8 mouse cellular contexts compared by ENCODE assay signal in the genomic region with DNA sequence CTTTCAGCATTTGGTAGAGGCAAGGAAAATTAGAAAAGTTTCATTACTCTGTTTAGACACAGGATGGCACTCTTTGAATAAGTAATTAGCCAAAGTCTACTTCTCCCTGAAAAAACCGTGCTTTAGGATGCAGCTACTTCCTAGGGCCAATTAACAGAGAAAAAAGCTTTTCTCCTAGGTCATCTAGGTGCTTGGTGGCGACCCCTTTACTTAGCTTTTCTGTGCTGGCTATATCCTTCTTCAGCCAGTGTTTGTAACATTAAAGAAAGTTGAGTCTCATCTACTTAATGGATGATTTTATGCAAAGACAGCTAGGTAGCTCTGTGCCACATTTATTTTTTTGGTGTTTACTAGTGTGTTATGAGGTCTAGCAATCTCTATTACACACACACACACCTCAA. TPM values are rescaled to one million over a fixed set of nuclear protein-coding genes. Genes with fewer than 3 reads are reported as not detected.
DNase-seq lines count a peak whose midpoint lies in the region; ATAC-seq and TF ChIP-seq lines count a peak whose summit lies in the region.

No protein-coding gene starts in this region.

- H3K27me3 ChIP-seq in erythroblast, embryonic 14.5 days (ENCODE audit: control insufficient read depth), result no peaks in the 10 kb centered on the region; the same call in 1 of the 2 replicates
- H3K27me3 ChIP-seq in heart, postnatal 0 days (ENCODE audit: control insufficient read depth, insufficient read depth, low read length), result no peaks in the 10 kb centered on the region
- no peaks in the 10 kb centered on the region for H3K27me3 ChIP-seq in midbrain, embryonic 12.5 days

- H3K27ac ChIP-seq in heart, postnatal 0 days (ENCODE audit: low read depth), result peak overlapping the region; percentile 93
- H3K27ac ChIP-seq in midbrain, embryonic 12.5 days (replicated peaks), result 0 out of 2 replicates have a peak overlapping the region, but pooled peaks have one; percentile 39

- H3K4me2 ChIP-seq in heart, postnatal 0 days (ENCODE audit: low read depth, low read length), result peak overlapping the region; percentile 83
- H3K4me2 ChIP-seq in midbrain, embryonic 12.5 days (replicated peaks), result no peak overlapping the region

- peaks cover 25% of the 10 kb centered on the region for H3K4me1 ChIP-seq in erythroblast, embryonic 14.5 days (ENCODE audit: control insufficient read depth)
- H3K4me1 ChIP-seq in heart, postnatal 0 days (ENCODE audit: control insufficient read depth, insufficient read depth), result peaks cover 4% of the 10 kb centered on the region
- peaks cover 16% of the 10 kb centered on the region for H3K4me1 ChIP-seq in midbrain, embryonic 12.5 days

- WGBS in heart, postnatal 0 days, result 3% methylated on average over 2 of the region's 2 CpGs
- WGBS in midbrain, embryonic 12.5 days, result 6% methylated on average over 2 of the region's 2 CpGs

- TF ChIP-seq CTCF in heart, postnatal 0 days (IDR thresholded peaks at IDR 0.05; ENCODE audit: low read depth), result peak; percentile 53

- ATAC-seq in erythroblast, adult 5-6 weeks (replicated peaks; ENCODE audit: low FRiP score, poor library complexity, severe bottlenecking), result no peak
- no peak for ATAC-seq in heart, postnatal 0 days (ENCODE audit: insufficient read depth, low read depth)
- no peak for ATAC-seq in midbrain, embryonic 12.5 days (ENCODE audit: low FRiP score, low read depth)

- peak; percentile 62 for DNase-seq in CD4-positive, CD25-positive, alpha-beta regulatory T cell, adult 2 months (ENCODE audit: low read depth, low spot score)
- peak; percentile 66 for DNase-seq in embryo, embryonic 10 days (ENCODE audit: low spot score)
- DNase-seq in heart, postnatal 0 days (ENCODE audit: low spot score), result peak; percentile 85
- DNase-seq in left cerebral cortex, postnatal 14 days (ENCODE audit: low spot score in 2 of 2), result peak; percentile 9 to 61
- no peak for DNase-seq in right cerebral cortex, postnatal 4 days

- peak overlapping the region; percentile 75 for H3K4me3 ChIP-seq in erythroblast, embryonic 14.5 days (replicated peaks)
- peak overlapping the region; percentile 60; the same call in 1 of the 2 replicates for H3K4me3 ChIP-seq in heart, postnatal 0 days (ENCODE audit: low read depth, low read length)
- no peak overlapping the region for H3K4me3 ChIP-seq in midbrain, embryonic 12.5 days

- no peaks in the 10 kb centered on the region for H3K9me3 ChIP-seq in erythroblast, embryonic 14.5 days (ENCODE audit: control insufficient read depth, low read length)
- H3K9me3 ChIP-seq in heart, postnatal 0 days (replicated peaks; ENCODE audit: control insufficient read depth, low read length), result no peaks in the 10 kb centered on the region
- H3K9me3 ChIP-seq in midbrain, embryonic 12.5 days, result no peaks in the 10 kb centered on the region

- intact Hi-C loops in left cerebral cortex, postnatal 14 days (cut with DNase I), result loop anchor here (5.0 kb wide), 3 partner anchors 232 to 657 kb away; no protein-coding TSS in a partner anchor

- H3K9ac ChIP-seq in heart, postnatal 0 days (replicated peaks; ENCODE audit: low read depth, low read length), result no peak overlapping the region
- H3K9ac ChIP-seq in midbrain, embryonic 12.5 days (replicated peaks), result no peak overlapping the region

- H3K36me3 ChIP-seq in erythroblast, embryonic 14.5 days (ENCODE audit: control insufficient read depth), result no peaks in the 10 kb centered on the region
- H3K36me3 ChIP-seq in heart, postnatal 0 days (replicated peaks; ENCODE audit: control insufficient read depth, insufficient read depth, low read length), result no peaks in the 10 kb centered on the region
- H3K36me3 ChIP-seq in midbrain, embryonic 12.5 days, result no peaks in the 10 kb centered on the region

- 0 out of 2 replicates have a peak, but pooled peaks have one; percentile 18 for TF ChIP-seq EP300 in heart, postnatal 0 days (IDR thresholded peaks at IDR 0.05; ENCODE audit: low read depth)

RNA-seq across cellular contexts. Expression of gene Adamts6, which starts 2.6 kb away (rescaled TPM):
- polyA plus RNA-seq in erythroblast, embryonic 14.5 days (2012), result not detected in 2 replicates
- 0.77 and 1.0 TPM in 2 replicates for total RNA-seq in erythroblast, adult 5-6 weeks (2015; ENCODE audit: low replicate concordance)
- 0.26 and 0.84 TPM in 2 replicates for total RNA-seq in erythroblast, adult 5-6 weeks (2017; ENCODE audit: low replicate concordance)
- 20.6 and 21.8 TPM in 2 replicates for total RNA-seq in heart, postnatal 0 days (2014; rRNA removed; ENCODE audit: low replicate concordance)
- 2.0 and 2.7 TPM in 2 replicates for polyA plus RNA-seq in heart, postnatal 0 days (2015; fragmentation: Nextera tagmentation; extraction: Ambion mirVana)
- total RNA-seq in left cerebral cortex, postnatal 14 days (2021), result 1 to 10 TPM; 3.1 to 3.4 TPM
- 2.9 and 4.6 TPM in 2 replicates for polyA plus RNA-seq in midbrain, embryonic 12.5 days (2016; fragmentation: Nextera tagmentation; extraction: Ambion mirVana)

RNA-seq across cellular contexts. Expression of gene Ppwd1, which starts 56.4 kb away (rescaled TPM):
- polyA plus RNA-seq in erythroblast, embryonic 14.5 days (2012), result 0.61 and 0.92 TPM in 2 replicates
- 28.6 and 47.9 TPM in 2 replicates for total RNA-seq in erythroblast, adult 5-6 weeks (2015; ENCODE audit: low replicate concordance)
- total RNA-seq in erythroblast, adult 5-6 weeks (2017; ENCODE audit: low replicate concordance), result 31.4 and 53.5 TPM in 2 replicates
- total RNA-seq in heart, postnatal 0 days (2014; rRNA removed; ENCODE audit: low replicate concordance), result 2.1 and 4.8 TPM in 2 replicates
- polyA plus RNA-seq in heart, postnatal 0 days (2015; fragmentation: Nextera tagmentation; extraction: Ambion mirVana), result 5.4 and 5.8 TPM in 2 replicates
- total RNA-seq in left cerebral cortex, postnatal 14 days (2021), result 10 to 100 TPM; 11.2 to 12.0 TPM
- polyA plus RNA-seq in midbrain, embryonic 12.5 days (2016; fragmentation: Nextera tagmentation; extraction: Ambion mirVana), result 13.2 and 13.6 TPM in 2 replicates

RNA-seq across cellular contexts. Expression of gene Cenpk, which starts 56.6 kb away (rescaled TPM):
- 0.10 and 0.29 TPM in 2 replicates for polyA plus RNA-seq in erythroblast, embryonic 14.5 days (2012)
- total RNA-seq in erythroblast, adult 5-6 weeks (2015; ENCODE audit: low replicate concordance), result 24.2 and 35.9 TPM in 2 replicates
- 60.7 and 72.5 TPM in 2 replicates for total RNA-seq in erythroblast, adult 5-6 weeks (2017; ENCODE audit: low replicate concordance)
- 0.19 and 4.5 TPM in 2 replicates for total RNA-seq in heart, postnatal 0 days (2014; rRNA removed; ENCODE audit: low replicate concordance)
- polyA plus RNA-seq in heart, postnatal 0 days (2015; fragmentation: Nextera tagmentation; extraction: Ambion mirVana), result 17.3 and 18.2 TPM in 2 replicates
- 1 to 10 TPM in 1 of 2 experiments, under 1 TPM in 1; 0.94 to 1.5 TPM for total RNA-seq in left cerebral cortex, postnatal 14 days (2021)
- polyA plus RNA-seq in midbrain, embryonic 12.5 days (2016; fragmentation: Nextera tagmentation; extraction: Ambion mirVana), result 64.0 and 68.2 TPM in 2 replicates
